Mouse (Mus musculus) lung, postnatal 0 days (tissue): ENCODE measurements at regions not wholly inside any gene's neighbourhood (a gene's known extent, or its start where the extent isn't known, plus 50 kb on each side); places are given as distances from the start of the nearest gene placed in this dataset.

Experiments used
- CTCF ChIP-seq: IDR thresholded peaks from 2 replicates; pipeline ENCODE4 v1.5.1; 2016; ENCODE audit warnings: antibody characterized with exemption, mild to moderate bottlenecking
- EP300 ChIP-seq: IDR thresholded peaks from 2 replicates; pipeline ENCODE4 v1.6.1; 2016; ENCODE audit warnings: antibody characterized with exemption, mild to moderate bottlenecking, control low read depth

GRCm38 (mm10) chr3:43342928-43343327 lies 1600.5 kb downstream of the D3Ertd751e start:
- TF ChIP-seq CTCF (peak; percentile 32), EP300 (no peak)
